Mouse (Mus musculus): ENCODE results near the gene Naa38.

- no peak for TF ChIP-seq CTCF (IDR thresholded peaks at IDR 0.05; ENCODE audit: low read depth, low read length)
- no peak for TF ChIP-seq POLR2A (IDR thresholded peaks at IDR 0.05; ENCODE audit: insufficient read depth, low read length)
- no peak for TF ChIP-seq EP300 (IDR thresholded peaks at IDR 0.05; ENCODE audit: insufficient read depth, low read depth, low read length)
Measured at GRCm38 (mm10) chr11:69403691-69404594, 8.7 kb downstream of the Naa38 start.
